ENCODE assay signal across 9 mouse cellular contexts in genomic region chr4:62890588-62891580, GRCm38 (mm10).
A peak's percentile ranks its signal among the peaks of the same experiment; 100 is the strongest.
DNase-seq lines count a peak whose midpoint lies in the region; ATAC-seq lines count a peak whose summit lies in the region.
"Had no signal": no experiment of that assay in that cellular context is flagged by ENCODE, and none has a peak within 500 bp of the region (broad histone marks: within the 10 kb centered on the region; RNA-seq: fewer than 3 reads in every experiment).

No protein-coding gene starts in this region.

- H3K27me3 ChIP-seq in hindbrain, embryonic 11.5 days (ENCODE audit: control insufficient read depth, insufficient read depth, low read length): no peaks in the 10 kb centered on the region
- 0 out of 2 replicates have a peak, but pooled peaks cover 4% of the 10 kb centered on the region for H3K27me3 ChIP-seq in hindbrain, embryonic 10.5 days (ENCODE audit: insufficient read depth, poor library complexity, severe bottlenecking)
- no peaks in the 10 kb centered on the region for H3K27me3 ChIP-seq in hindbrain, embryonic 12.5 days

- 0 out of 2 replicates have a peak, but pooled peaks have one; percentile 45 for ATAC-seq in hindbrain, embryonic 11.5 days (ENCODE audit: low FRiP score)
- ATAC-seq in hindbrain, embryonic 12.5 days (ENCODE audit: low FRiP score): no peak; the same call in 1 of the 2 replicates
- ATAC-seq in activated CD4-positive, CD25-positive, alpha-beta regulatory T cell, adult 4 months: no peak

- no peaks in the 10 kb centered on the region for H3K9me3 ChIP-seq in hindbrain, embryonic 11.5 days (ENCODE audit: control insufficient read depth, low read length)
- H3K9me3 ChIP-seq in hindbrain, embryonic 10.5 days: no peaks in the 10 kb centered on the region
- no peaks in the 10 kb centered on the region for H3K9me3 ChIP-seq in hindbrain, embryonic 12.5 days (replicated peaks)

- H3K4me3 ChIP-seq in hindbrain, embryonic 11.5 days (ENCODE audit: low read depth, low read length): no peak overlapping the region
- H3K4me3 ChIP-seq in hindbrain, embryonic 10.5 days: no peak overlapping the region
- no peak overlapping the region for H3K4me3 ChIP-seq in hindbrain, embryonic 12.5 days
- H3K4me3 ChIP-seq: erythroblast, embryonic 14.5 days had no signal

- WGBS in hindbrain, embryonic 11.5 days: 46% methylated on average over 21 of the region's 21 CpGs
- 54% methylated on average over 21 of the region's 21 CpGs for WGBS in hindbrain, embryonic 10.5 days
- 43% methylated on average over 21 of the region's 21 CpGs for whole genome bisulfite sequencing in hindbrain, embryonic 12.5 days

- H3K4me1 ChIP-seq in hindbrain, embryonic 11.5 days (replicated peaks; ENCODE audit: control insufficient read depth, insufficient read depth, low read length): no peaks in the 10 kb centered on the region
- H3K4me1 ChIP-seq in hindbrain, embryonic 10.5 days (replicated peaks): peaks cover 8% of the 10 kb centered on the region; the same call in 1 of the 2 replicates
- no peaks in the 10 kb centered on the region for H3K4me1 ChIP-seq in hindbrain, embryonic 12.5 days

- no peak overlapping the region for H3K4me2 ChIP-seq in hindbrain, embryonic 11.5 days (replicated peaks; ENCODE audit: low read depth, low read length)
- H3K4me2 ChIP-seq in hindbrain, embryonic 12.5 days (replicated peaks): 0 out of 2 replicates have a peak overlapping the region, but pooled peaks have one; percentile 0

- H3K9ac ChIP-seq in hindbrain, embryonic 11.5 days (ENCODE audit: low read depth, low read length): no peak overlapping the region
- no peak overlapping the region for H3K9ac ChIP-seq in hindbrain, embryonic 12.5 days

- no peaks in the 10 kb centered on the region for H3K36me3 ChIP-seq in hindbrain, embryonic 11.5 days (ENCODE audit: control insufficient read depth, insufficient read depth, low read length)
- no peaks in the 10 kb centered on the region for H3K36me3 ChIP-seq in hindbrain, embryonic 10.5 days
- no peaks in the 10 kb centered on the region for H3K36me3 ChIP-seq in hindbrain, embryonic 12.5 days

- no peak overlapping the region for H3K27ac ChIP-seq in hindbrain, embryonic 11.5 days (ENCODE audit: low read depth, low read length)
- no peak overlapping the region for H3K27ac ChIP-seq in hindbrain, embryonic 10.5 days
- H3K27ac ChIP-seq in hindbrain, embryonic 12.5 days: no peak overlapping the region

- DNase-seq in hindbrain, embryonic 11.5 days (ENCODE audit: low spot score): peak; percentile 15
- DNase-seq in hindbrain, embryonic 10.5 days (ENCODE audit: low spot score): no peak
- DNase-seq in ZHBTc4 (ENCODE audit: low read depth, low spot score): peak; percentile 77
- peak; percentile 53 for DNase-seq in lung, postnatal 36 days
- DNase-seq in spleen, postnatal 36 days (ENCODE audit: low spot score in 2 of 2): no peak
- no peak for DNase-seq in left cerebral cortex, adult 18-20 months (ENCODE audit: low spot score in 2 of 2)

Comparison
In these comparisons a context has a peak if more than half of its experiments do, and no peak if none do; other contexts are left out.
1. DNase-seq: peak in hindbrain, embryonic 11.5 days (single experiment), ZHBTc4 (single experiment) and lung, postnatal 36 days (single experiment); none in hindbrain, embryonic 10.5 days (single experiment), spleen, postnatal 36 days (0 of 2) and left cerebral cortex, adult 18-20 months (0 of 2).